Mouse (Mus musculus) kidney, postnatal 4 days (tissue): ENCODE measurements at regions not wholly inside any gene's neighbourhood (a gene's known extent, or its start where the extent isn't known, plus 50 kb on each side); places are given as distances from the start of the nearest gene placed in this dataset.

ENCODE experiments used
- DNase-seq, 2 experiments: peaks; one replicate each; pipeline ENCODE4 v3.0.0; 2021; ENCODE audit warnings: mixed read lengths in 2 of 2

DNA sequence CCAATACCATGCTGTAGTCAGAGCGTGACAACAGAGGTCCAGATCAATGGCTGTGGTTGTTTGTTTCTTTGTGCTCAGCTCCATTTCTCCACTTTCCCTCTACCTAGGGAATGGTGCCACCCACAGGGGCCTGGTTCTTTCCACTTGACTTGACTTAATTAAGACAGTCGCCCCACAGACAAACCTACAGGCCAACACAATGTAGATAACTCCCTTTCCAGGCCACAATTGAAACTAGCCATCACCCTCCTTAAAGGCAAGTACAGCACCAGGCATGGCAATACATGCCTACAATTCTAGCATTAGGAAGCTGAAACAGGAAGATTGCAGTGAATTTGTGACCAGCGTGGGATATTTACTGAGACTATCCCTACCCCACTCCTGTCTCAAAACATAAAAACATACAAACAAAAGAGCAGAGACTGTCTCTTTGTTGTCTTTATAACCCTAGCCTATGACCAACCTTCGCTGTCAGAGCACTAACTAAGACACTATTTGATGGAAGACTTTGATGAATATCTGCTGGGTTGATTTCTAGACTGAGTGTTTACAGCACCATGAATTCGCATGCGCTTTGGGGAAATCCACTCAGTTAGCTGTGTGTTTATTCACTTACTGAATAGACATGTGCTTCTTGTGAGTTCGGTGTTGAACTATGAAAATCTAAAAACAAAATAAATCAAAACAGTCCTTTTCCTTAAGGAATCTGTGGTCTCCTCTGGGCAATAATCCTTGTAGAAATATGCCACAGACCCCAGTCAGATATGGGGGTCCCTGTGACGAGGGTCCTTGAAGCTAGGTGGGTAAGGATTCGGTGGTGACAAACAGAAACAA, 116.7 kb upstream of the Cpm start:
- DNase-seq: no peak

DNA sequence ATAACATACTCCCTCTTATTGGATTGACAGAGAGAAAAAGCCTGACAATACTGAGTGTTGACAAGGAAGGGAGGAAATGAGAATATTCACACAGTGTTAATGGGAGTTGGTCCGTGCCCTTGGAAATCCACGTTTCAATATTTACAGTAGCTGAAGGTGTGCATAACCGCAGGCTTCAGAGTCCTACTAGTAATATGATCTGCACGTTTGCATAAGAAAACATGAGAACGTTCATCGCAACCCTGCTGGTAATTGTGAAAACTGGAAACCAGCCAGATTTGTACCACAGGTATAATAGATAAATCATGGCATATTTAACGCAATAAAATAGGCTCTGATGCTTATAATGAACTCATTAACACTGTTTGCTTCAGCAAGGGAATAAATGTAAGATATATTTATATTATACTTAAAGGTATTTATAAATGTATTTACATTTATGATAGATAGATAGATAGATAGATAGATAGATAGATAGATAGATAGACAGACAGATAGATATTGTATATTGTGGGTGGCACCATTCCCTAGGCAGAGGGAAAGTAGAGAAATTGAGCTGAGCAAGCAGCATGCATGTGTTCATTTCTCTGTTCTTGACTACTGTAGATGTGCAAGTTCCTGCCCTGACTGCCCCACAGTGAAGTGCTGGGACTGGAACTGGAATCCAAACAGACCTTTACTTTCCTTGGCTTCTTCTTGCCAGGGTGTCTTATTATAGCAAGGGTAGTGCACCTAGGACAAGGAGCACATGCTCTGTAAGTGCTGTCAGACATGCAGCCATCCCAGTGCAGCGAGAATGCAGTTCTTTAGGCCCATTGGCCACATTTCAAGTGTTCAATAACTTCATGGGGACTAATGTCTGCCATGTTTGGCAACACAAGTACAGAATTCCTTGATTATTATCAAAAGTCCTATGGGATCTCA, 117.6 kb upstream of the Cpm start:
- no peak for DNase-seq

DNA sequence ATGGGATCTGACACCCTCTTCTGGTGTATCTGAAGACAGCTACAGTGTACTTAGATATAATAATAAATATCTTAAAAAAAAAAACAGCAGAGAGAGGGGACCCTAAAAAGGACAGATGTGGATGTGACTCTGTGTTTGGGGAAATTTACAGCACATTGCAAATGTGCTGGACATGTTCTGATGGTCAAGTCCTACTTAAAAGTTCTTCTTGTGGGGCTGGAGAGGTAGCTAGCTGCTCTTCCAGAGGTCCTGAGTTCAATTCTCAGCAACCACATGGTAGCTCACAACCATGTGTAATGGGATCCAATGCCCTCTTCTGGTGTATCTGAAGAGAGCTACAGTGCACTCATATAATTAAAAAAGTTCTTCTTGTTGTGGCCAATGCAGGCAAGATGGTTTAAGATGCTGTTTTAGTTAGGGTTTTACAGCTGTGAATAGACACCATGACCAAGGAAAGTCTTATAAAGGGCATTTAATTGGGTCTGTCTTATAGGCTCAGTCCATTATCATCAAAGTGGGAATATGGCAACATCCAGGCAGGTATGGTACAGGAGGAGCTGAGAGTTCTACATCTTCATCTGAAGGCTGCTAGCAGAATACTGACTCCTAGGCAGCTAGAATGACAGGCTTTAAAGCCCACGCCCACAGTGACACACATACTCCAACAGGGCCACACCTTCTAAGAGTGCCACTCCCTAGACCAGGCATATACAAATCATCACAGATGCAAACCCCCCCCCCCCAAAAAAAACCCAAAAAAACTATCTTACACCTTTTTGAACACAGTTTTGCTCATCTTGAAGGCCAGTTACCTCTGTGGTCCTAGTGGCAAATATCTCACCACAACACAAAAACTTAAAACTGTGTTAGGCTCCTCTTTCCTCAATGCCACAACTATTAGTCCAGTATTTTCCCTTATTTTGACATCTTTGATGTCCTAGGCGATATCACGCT, 118.5 kb upstream of the Cpm start:
- no peak for DNase-seq

DNA sequence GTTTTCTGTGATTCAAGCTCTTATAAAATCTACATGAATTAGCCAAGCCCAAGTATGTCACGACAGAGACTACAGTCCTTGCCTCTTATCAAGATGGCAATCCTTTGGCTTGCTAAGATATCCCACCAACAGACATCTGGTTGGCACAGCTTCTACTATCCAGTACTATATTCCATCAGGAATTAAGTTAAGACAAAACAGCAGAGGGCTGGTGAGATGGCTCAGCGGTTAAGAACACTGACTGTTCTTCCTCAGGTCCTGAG, 119.1 kb upstream of the Cpm start:
- DNase-seq: no peak

DNA sequence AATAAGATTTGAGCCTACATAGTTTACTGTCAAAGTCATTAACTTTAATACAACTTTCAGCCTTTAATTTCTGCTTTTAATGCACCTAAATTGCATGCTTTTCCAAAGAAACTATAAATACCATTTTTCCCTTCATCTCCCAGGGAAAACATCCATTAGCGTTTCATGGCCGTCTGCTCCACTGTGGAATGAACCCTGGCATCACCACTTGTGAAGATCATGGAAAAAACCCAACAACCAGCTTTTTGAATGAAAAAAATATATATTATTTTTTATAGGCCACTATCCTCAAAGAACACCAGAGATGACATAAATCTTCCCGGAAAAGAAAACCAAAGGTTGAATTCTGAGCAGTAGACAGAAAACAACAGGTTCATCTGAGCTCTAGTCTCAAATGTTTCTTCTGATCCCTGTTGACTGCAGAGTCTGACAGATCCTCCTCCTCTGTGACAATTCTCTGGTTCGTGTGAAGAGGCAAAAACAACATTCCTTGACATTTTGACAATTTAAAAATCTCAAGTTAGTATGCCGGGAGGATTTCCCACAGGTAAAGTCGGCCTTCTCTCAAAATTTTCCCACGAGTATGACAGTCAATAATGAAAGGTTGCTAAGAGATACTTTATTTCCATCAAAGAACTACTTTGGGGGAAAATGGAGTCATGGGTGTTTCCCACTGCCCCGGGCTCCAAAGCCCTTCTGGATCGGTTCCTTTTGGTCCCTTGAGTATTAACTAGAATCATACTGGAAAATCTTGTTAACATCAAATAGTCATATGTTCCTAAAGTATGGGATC, 119.7 kb upstream of the Cpm start:
- no peak for DNase-seq

DNA sequence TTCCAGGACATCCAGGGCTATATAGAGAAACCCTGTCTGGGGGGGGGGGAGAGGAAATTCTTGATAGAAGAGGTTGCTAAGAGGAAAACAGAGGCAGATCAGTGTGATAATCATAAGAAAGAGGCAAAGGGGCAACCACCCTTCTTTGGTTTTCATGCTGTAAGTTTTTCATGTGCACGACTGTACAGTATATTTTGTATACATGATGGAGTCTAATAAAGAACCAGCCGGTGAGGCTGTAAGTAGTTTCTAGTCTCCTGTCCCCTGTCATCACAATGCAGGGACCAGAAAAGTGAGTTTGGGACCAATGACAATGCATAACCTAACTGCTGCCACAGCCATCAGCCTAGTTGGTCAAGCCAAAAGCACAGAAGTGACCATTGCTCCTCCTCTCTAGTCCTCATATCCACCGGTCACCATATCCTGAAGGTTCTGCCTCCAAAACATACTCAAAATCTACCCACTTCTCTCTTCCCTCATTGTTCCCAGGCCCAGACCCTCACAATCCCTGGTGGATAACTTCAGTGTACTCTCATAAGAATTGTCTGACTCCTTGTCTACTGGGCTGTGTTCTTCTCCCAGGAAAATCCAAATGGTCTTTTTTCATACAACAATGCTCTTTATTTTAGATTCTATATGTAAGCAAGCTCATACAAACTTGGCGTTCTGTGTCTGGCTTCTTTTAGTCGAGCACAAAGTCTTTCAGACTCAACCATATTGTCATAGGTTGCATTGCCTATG, 122.9 kb upstream of the Cpm start:
- no peak for DNase-seq

DNA sequence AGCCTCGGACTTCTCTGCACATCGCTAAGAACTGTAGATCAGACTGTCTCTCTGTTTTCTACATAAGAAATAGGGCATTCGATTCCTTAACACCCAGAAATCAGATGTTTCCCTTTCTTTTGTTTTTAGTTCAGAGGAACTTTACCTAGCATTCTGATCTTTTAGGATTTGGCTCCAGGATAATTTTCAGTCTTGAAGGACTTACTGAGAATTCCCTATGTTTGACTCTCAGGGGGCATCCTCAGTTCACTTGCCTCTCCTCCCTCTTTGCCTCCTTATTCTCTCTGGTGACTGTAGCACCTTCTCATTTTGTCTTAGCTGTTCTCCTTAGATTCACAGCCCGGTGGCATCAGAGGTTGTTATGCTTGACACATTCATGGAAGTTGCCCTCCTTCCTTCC, 123.8 kb upstream of the Cpm start:
- DNase-seq: no peak

DNA sequence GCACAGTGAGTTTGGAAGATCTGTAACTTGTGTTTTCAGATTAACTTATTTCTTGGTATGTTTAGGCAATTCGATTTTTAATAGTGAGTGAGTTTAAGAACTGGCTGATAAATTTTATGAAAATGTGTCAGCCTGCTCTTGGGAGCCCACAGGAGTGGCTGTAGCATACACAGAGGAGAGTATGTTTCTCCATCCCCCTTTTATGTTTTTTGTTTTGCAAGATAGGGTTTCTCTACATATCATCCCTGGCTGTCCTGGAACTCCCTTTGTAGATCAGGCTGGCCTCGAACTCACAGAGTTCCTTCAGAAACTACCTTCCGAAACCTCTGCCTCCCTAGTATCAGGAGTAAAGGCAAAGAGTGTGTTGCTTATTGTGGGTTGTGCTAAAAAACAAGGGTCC, 124.2 kb upstream of the Cpm start:
- no peak for DNase-seq

DNA sequence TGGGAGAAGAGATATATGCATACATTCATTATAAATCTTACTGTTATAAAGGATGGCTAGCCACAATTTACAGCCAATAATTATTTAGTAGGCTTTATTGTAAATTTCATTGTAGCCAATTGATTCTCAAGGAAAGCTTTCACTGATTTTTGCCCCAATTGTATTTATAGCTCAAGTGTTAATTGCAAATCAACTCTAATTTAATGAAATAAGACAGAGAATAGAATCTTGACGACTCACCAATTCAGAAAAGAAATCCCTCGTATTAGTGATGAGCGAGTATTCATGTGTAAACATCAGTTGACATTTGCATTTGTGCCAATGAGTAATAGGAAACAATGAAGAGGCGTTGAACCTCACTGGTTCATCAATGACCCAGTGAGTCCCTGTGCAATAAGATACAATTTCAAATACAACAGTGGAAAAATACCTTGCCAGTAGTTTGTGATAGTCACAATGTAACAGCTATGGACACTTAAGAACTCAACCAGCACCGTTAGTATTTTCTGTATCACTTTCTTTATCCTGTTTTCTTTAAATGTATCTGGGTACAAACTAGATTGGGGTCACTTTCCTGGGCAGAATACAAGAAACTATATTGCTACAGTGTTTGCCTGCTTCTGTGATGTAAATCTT, 124.6 kb upstream of the Cpsf6 start:
- DNase-seq: no peak

DNA sequence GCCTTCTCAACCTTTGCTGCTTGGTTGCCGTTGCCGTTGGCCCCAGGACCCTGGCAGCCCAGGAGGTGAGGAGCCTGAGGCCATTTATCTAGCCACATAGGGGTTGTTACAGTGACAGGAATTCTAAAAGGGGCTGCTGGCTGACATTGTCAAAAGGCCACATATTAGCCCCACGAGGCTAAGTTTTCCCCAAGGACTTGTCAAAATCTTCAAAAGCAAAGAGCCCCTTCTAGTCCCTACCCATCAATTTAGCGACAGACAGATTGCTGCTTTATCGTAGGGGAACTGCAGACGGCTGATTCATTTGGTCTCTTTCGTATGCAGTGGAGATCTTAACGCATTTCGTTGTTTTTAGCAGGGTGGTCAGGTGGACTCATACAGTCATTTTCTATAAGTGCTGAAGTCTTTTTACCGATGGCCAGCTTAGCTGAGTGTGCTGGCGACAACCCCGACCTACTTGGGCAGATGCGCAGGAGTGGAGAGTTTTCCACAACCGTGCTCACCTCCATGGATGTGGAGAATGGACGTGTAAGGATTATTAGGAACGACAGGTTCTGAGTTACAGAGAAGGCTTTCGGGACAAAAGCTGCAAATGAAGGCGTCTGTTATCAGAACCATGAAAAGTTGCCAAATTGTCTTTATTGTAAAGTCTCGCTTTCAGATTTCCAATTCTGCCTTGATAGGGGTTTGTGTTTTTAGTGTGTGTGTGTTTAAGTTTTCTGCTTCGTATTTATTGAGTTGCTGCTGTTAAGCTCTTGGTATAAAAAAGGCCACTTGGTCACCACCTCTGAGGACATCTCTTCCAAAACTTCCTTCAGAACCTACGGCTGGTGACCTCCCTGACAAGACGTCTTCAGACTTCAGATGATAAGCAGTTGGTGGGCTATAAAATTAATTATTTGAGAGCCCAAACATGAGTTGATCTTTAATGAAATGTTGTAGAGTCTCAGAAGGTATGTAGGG, 123.7 kb upstream of the Cpsf6 start:
- DNase-seq: no peak

DNA sequence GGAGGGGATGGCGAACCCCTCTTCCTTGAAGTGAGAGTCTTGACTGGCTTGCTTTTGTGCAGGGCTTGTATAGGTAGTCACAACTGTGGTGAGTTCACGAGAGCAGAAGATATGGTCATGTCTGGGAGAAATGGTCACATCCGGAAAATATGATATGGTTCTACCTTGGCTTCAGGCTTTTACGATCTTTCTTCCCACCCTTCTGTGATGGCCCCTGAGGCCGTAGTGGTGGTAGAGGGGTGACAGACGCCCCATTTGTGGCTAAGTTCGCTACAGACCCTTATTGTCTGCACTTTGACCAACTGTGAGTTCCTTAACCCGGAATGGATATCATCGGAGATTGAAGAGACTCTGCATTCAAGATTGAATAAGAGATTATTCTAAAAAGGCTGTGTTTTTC, 122.9 kb upstream of the Cpsf6 start:
- no peak for DNase-seq

DNA sequence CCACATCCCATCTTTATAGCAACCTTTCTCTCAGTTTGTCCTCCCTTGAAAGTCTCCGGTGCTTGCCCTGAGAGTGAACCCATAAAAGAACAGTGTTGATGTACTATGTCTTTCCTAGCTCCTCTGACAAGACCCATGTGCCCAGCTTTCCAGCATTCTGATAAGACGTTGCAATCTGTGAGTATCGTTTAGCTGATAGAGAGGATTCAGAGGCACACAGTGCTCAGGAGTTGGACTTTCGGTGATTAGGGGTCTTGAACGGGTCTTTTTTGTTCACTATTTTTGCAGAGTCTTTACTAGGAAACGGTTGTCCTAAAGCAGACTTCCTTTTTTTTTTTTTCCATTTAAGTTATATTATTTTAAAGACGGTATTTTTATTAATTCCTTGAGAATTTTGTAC, 122.3 kb upstream of the Cpsf6 start:
- DNase-seq: no peak

DNA sequence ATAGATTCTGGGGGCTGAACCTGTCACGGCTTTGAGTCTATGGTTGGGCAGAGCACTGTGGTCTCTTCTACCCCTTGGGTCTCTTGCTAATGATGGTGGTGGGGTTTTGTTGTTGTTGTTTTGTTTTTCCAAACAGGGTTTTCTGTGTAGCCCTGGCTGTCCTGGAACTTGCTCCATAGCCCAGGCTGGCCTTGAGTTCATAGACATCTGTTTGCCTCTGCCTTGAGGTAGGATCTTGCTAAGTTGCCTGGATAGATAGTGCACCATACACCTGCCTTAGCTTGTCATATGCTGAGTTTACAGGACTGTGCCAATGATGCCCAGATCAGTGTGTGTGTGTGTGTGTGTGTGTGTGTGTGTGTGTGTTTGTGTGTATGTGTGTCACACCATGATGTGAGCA, 121.6 kb upstream of the Cpsf6 start:
- DNase-seq: no peak

DNA sequence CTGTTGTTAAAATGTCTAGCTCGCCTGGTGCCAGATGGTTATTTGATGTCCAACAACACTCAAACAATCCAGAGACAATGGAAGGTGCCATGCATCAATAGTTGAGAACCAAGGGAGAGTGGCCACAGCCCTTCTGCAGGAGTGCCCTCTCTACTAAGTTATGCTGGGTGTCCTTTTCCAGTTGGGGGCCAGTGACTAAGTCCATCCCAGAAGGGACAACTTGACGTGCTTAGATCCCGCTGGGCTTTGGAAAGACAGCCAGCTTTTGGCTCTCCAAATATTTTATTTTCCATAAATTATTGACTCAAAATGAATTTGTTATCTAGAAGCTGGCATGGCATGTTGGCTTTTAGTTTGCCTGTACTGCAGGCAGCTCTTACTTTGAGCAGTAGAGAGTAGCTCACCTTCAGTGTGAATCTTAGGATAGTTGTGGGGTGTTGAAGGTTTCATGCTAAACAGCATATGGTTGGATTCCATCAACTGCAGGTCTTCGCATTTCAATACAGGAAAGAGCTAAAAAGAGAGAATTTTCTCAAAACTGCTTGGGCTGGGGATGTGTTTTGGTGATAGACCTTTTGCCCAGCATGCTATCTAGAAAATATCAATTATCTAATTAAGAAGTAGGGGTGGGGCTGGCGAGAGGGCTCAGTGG, 120.8 kb upstream of the Cpsf6 start:
- DNase-seq: no peak

DNA sequence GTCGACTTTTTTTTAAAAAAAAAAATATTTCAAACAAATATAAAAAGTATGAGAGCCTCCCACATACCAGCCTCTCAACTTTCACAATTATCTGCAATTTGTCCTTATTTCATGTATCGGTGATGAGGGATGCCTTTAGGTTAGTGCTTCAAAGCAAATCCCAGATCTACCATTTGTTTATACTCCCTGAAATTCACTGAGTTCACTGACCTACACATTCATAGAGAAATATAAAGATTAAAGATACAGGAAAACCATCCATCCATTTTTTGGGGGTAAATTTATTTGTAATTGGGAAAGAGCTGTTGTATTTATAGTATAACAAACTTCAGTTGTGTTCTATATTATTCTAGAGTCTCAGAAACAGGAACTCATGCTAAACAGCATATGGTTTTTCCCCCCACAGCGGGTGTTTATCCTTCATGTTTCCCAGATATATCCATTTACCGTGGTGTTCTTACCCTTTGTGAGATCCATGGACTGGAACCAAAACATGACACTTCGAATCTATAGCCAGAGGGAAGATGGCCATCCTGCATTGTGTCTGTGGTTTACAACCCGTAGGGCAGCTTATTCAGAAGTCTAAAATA, 120.1 kb upstream of the Cpsf6 start:
- DNase-seq: no peak

DNA sequence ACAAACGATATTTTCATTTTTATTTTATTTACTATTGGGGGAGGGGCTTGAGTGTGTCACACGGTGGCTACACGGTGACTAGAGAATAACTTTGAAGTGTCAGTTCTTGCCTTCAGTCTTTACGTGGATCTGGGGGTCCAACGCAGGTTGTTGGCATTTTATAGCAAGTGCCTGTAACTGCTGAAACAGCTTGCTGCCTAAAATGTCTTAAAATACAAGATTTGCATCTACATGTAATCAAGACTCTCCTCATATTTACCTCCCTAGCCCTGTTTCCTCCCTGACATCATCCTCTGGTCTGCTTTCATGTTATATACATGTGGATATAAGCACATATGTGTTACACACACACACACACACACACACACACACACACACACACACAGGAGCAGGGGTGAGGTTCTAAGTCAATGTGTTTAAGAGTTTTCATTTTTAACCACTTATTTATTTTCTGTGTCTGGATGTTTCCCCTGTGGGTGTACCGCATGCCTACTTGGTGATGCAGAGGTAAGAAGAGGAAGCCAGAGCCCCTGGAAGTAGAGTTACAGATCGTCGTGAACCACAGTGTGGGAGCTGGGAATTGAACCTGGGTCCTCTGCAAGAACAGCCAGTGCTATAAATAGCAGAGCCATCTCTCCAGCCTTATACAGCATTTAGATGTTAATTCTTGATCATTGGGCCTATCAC, 119.5 kb upstream of the Cpsf6 start:
- DNase-seq: no peak

DNA sequence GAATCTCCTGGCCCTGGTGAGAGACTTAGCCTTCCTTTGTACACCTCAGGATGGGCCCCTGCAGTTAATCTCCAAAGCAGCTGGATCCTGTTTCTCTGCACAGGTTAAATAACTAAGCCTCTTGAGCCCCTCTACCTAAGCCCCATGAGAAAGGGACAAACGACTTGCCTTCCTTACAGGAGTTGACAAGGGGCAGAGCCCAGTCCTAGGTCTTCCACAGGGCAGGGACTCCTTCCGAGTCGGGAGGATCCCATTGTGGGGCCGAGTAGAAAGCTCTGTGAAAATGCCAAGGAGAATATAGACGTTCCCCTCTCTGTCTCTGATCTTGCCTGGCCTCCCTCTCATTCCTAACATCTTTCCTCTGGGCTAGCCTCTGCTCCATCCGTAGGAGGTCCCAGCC, 118.7 kb upstream of the Cpsf6 start:
- no peak for DNase-seq

DNA sequence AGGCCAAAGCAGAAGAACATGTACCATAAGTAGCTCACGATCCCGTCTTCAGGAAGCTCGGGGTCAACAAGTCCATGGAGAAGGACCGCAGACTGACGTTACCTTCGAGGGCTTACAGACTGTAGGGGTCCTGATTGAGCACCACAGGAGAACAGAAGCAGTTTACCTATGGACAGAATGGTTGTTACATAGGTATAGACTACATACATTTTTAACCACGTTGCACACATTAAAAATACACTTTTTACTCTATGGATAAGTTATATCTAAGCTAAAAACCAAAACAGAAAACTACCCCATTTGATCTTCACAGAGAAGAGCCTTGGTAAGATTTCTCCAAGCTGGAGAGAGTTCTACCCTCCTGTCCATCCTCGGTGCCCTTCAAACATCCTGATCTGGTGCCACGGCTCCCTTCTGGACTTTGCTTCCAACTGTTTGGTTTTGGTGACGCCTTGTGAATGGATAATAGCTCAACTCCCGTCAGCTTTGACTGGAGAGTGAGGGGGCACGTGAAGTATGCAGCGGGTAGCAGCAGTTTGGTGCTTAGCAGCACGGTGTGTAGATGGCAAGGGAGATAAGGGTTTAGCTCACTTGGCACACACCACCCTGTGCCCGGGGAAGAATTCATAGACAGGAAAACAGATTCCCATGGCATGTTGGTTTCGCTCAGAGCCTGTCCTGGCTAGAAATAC, 117.9 kb upstream of the Cpsf6 start:
- DNase-seq: no peak
